Mouse (Mus musculus): ENCODE data around the gene Ttc30a1. TPM values are rescaled to one million over a fixed set of nuclear protein-coding genes. Genes with fewer than 3 reads are reported as not detected.
A peak's percentile ranks its signal among the peaks of the same experiment; 100 is the strongest.
"Not testable (repeated sequence)": the region's sequence is repeated elsewhere in the genome, so short reads cannot be mapped to it uniquely, and the experiment has no call there.

The Ttc30a1 gene
- polyA plus RNA-seq, 1 experiment from 2014 or later = 5.8 TPM

DNA sequence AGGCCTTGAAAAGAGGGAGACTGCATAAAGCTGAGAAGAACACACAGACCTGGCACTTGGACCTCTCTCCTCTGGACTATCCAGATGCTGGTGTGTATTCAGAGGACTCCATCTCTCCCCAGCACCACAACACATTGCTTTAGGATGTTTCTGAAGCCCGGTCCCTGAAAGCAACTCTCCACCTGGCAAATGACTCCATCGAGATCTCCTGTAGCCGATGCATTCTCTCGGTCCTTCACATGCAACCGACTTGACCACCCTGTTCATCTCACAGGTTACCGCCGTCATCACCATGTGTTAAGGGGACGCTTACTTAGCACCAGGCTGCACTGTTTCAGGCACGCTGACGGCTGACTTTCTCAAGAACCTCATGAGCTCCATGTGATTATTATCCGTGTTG lies 13.1 kb upstream of the Ttc30a1 start:
- H3K4me2 ChIP-seq (replicated peaks) = no peak overlapping the region
- 95% methylated on average over 11 of the region's 11 CpGs for WGBS

DNA sequence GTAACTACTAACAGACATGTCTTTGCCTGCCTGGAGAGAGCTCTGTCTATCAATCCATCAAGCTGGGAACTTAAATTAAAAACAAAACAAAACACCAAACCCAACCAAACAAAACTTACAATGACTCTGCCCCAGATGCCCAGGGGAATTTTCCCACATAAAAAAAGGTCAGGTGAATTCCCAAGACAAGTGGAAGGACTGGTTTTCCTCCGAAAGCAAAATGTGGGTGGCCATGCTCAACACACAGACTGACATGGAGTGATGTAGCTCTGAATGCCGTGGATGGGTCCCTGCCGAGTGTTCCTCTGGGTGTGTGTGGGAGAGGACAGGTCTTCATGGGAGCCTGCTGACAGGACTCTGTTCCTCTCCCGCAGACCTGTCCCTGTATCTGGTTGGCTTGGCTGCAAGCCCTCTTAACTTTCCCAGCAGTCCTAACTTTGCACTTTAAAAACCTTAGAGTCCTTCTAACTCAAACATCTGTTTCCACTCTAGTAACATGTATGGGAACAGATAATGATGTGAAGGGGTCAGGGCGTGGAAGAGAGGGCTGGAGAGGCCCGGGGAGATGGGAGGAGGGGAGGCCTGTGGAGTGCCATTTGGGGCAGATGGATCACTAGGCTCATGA lies 9.9 kb upstream of the Ttc30a1 start:
- peaks cover 11% of the 10 kb centered on the region for H3K4me1 ChIP-seq (replicated peaks)
- 0 out of 2 replicates have a peak, but pooled peaks have one; percentile 41 for ATAC-seq
- no peak overlapping the region for H3K4me2 ChIP-seq (replicated peaks)
- H3K9ac ChIP-seq = no peak overlapping the region
- H3K9me3 ChIP-seq = no peaks in the 10 kb centered on the region
- WGBS = 34% methylated on average over 6 of the region's 6 CpGs
- H3K27ac ChIP-seq = no peak overlapping the region
- no peaks in the 10 kb centered on the region for H3K36me3 ChIP-seq
- no peak overlapping the region for H3K4me3 ChIP-seq (replicated peaks)
- H3K27me3 ChIP-seq (replicated peaks) = no peaks in the 10 kb centered on the region

More for the DNA sequence above, 13.1 kb upstream of the Ttc30a1 start:
- Histone ChIP-seq H3K4me3 (replicated peaks) (no peak overlapping the region), H3K27me3 (replicated peaks) (no peaks in the 10 kb centered on the region), H3K9me3 (no peaks in the 10 kb centered on the region), H3K4me1 (replicated peaks) (peaks cover 15% of the 10 kb centered on the region), H3K9ac (no peak overlapping the region), H3K36me3 (no peaks in the 10 kb centered on the region), H3K27ac (no peak overlapping the region)
- no peak for ATAC-seq

- Histone ChIP-seq H3K4me3 (replicated peaks) (no peak overlapping the region), H3K36me3 (no peaks in the 10 kb centered on the region), H3K4me2 (replicated peaks) (no peak overlapping the region)
These were observed 9.2 kb upstream of the Ttc30a1 start for GRCm38 (mm10) chr2:75990885-75991539.

GRCm38 (mm10) chr2:75989694-75990093 lies 7.9 kb upstream of the Ttc30a1 start:
- no peak overlapping the region for H3K9ac ChIP-seq
- 50% methylated on average over 4 of the region's 4 CpGs for WGBS
- H3K9me3 ChIP-seq = no peaks in the 10 kb centered on the region
- H3K36me3 ChIP-seq = no peaks in the 10 kb centered on the region
- H3K4me2 ChIP-seq (replicated peaks) = no peak overlapping the region
- H3K27me3 ChIP-seq (replicated peaks) = no peaks in the 10 kb centered on the region
- no peak overlapping the region for H3K27ac ChIP-seq
- ATAC-seq = no peak
- H3K4me1 ChIP-seq (replicated peaks) = peaks cover 11% of the 10 kb centered on the region
- no peak overlapping the region for H3K4me3 ChIP-seq (replicated peaks)

More at GRCm38 (mm10) chr2:75990885-75991539, 9.2 kb upstream of the Ttc30a1 start:
- Histone ChIP-seq H3K27ac (no peak overlapping the region), H3K9ac (no peak overlapping the region), H3K27me3 (replicated peaks) (no peaks in the 10 kb centered on the region), H3K4me1 (replicated peaks) (peaks cover 11% of the 10 kb centered on the region), H3K9me3 (no peaks in the 10 kb centered on the region)
- ATAC-seq = 0 out of 2 replicates have a peak, but pooled peaks have one; percentile 38
- WGBS = 56% methylated on average over 13 of the region's 13 CpGs

- no peak overlapping the region for H3K4me2 ChIP-seq (replicated peaks)
- no peaks in the 10 kb centered on the region for H3K27me3 ChIP-seq (replicated peaks)
- H3K4me3 ChIP-seq (replicated peaks) = no peak overlapping the region
- peaks cover 11% of the 10 kb centered on the region for H3K4me1 ChIP-seq (replicated peaks)
- H3K9ac ChIP-seq = no peak overlapping the region
- ATAC-seq = no peak
- WGBS = 26% methylated on average over 7 of the region's 7 CpGs
- no peaks in the 10 kb centered on the region for H3K9me3 ChIP-seq
- H3K27ac ChIP-seq = no peak overlapping the region
- H3K36me3 ChIP-seq = no peaks in the 10 kb centered on the region
These were observed 7.1 kb upstream of the Ttc30a1 start for GRCm38 (mm10) chr2:75988779-75989363.

DNA sequence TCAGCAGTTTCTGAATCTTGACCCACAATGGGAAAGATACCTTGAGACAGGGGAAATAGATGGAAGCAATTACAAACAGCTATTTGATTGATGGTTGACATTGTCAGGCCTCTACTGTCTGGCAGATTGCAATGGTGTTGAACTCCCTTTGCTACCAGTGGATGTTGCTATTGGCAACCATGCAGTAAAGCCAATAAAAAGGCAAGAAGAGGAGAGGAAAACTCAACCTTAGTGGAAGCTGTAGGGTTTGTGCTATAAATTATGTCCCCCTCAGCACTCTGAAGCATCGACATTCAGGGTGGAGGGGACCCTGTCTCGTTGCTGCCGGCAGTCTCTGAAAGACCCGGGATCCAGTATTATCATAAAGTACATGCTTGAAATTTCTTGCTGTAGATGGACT lies 6.6 kb upstream of the Ttc30a1 start:
- Histone ChIP-seq H3K4me1 (replicated peaks) (peaks cover 11% of the 10 kb centered on the region), H3K36me3 (no peaks in the 10 kb centered on the region), H3K4me3 (replicated peaks) (no peak overlapping the region), H3K27ac (no peak overlapping the region), H3K9me3 (no peaks in the 10 kb centered on the region), H3K9ac (no peak overlapping the region), H3K27me3 (replicated peaks) (no peaks in the 10 kb centered on the region), H3K4me2 (replicated peaks) (no peak overlapping the region)
- WGBS = 26% methylated on average over 4 of the region's 4 CpGs
- no peak for ATAC-seq

GRCm38 (mm10) chr2:75987739-75988138 lies 6.0 kb upstream of the Ttc30a1 start:
- ATAC-seq = no peak
- Histone ChIP-seq H3K27me3 (replicated peaks) (no peaks in the 10 kb centered on the region), H3K9me3 (no peaks in the 10 kb centered on the region), H3K4me3 (replicated peaks) (no peak overlapping the region), H3K4me2 (replicated peaks) (no peak overlapping the region), H3K36me3 (no peaks in the 10 kb centered on the region), H3K27ac (no peak overlapping the region), H3K4me1 (replicated peaks) (peaks cover 11% of the 10 kb centered on the region), H3K9ac (no peak overlapping the region)
- 59% methylated on average over 9 of the region's 9 CpGs for WGBS

GRCm38 (mm10) chr2:75985124-75985523 lies 3.4 kb upstream of the Ttc30a1 start:
- Histone ChIP-seq H3K4me1 (replicated peaks) (peaks cover 4% of the 10 kb centered on the region; the same call in 1 of the 2 replicates), H3K27me3 (replicated peaks) (no peaks in the 10 kb centered on the region), H3K9me3 (no peaks in the 10 kb centered on the region), H3K36me3 (no peaks in the 10 kb centered on the region), H3K4me2 (replicated peaks) (no peak overlapping the region; the same call in 1 of the 2 replicates), H3K27ac (no peak overlapping the region), H3K9ac (0 out of 2 replicates have a peak overlapping the region, but pooled peaks have one; percentile 14), H3K4me3 (replicated peaks) (no peak overlapping the region)
- peak; percentile 50 for ATAC-seq
- 0% methylated on average over 2 of the region's 2 CpGs for WGBS

- H3K27ac ChIP-seq = no peak overlapping the region
- no peak overlapping the region for H3K4me2 ChIP-seq (replicated peaks)
- no peak overlapping the region for H3K9ac ChIP-seq
- H3K4me3 ChIP-seq (replicated peaks) = no peak overlapping the region
- WGBS = 82% methylated on average over 3 of the region's 3 CpGs
- H3K27me3 ChIP-seq (replicated peaks) = no peaks in the 10 kb centered on the region
- H3K36me3 ChIP-seq = no peaks in the 10 kb centered on the region
- ATAC-seq = no peak
- H3K4me1 ChIP-seq (replicated peaks) = peaks cover 4% of the 10 kb centered on the region; the same call in 1 of the 2 replicates
- H3K9me3 ChIP-seq = no peaks in the 10 kb centered on the region
These were observed 2.1 kb upstream of the Ttc30a1 start for GRCm38 (mm10) chr2:75983847-75984246.

DNA sequence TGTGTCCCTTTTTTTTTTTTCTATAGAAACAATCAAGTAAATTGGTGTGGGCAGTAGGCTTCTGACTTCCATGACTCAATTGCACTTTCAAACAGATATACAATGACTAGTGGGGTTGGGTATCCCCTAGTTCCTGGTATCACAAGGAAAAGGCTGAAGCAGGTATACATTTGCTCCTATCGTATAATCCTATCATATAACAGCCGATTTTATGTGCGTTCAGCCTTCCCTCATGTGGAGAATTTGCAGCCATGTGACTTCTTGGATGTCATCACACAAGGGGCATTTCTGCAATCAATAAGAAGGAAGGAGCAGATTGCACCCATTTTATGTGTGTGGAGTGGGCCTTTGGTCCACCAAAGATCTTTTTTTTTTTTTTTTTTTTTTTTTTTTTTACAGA lies 1.3 kb upstream of the Ttc30a1 start:
- H3K36me3 ChIP-seq = no peaks in the 10 kb centered on the region
- no peaks in the 10 kb centered on the region for H3K9me3 ChIP-seq
- WGBS = 96% methylated on average over 3 of the region's 3 CpGs
- H3K9ac ChIP-seq = no peak overlapping the region
- no peak for ATAC-seq
- H3K4me3 ChIP-seq (replicated peaks) = no peak overlapping the region
- H3K27me3 ChIP-seq (replicated peaks) = no peaks in the 10 kb centered on the region
- 0 out of 2 replicates have a peak, but pooled peaks cover 4% of the 10 kb centered on the region for H3K4me1 ChIP-seq (replicated peaks)
- no peak overlapping the region for H3K4me2 ChIP-seq (replicated peaks)
- no peak overlapping the region for H3K27ac ChIP-seq

GRCm38 (mm10) chr2:75982626-75983025 lies 859 bp upstream of the Ttc30a1 start:
- H3K4me2 ChIP-seq (replicated peaks) = no peak overlapping the region
- H3K9ac ChIP-seq = no peak overlapping the region
- 93% methylated on average over 4 of the region's 4 CpGs for WGBS
- no peaks in the 10 kb centered on the region for H3K27me3 ChIP-seq (replicated peaks)
- 0 out of 2 replicates have a peak, but pooled peaks cover under 1% of the 10 kb centered on the region for H3K4me1 ChIP-seq (replicated peaks)
- no peak overlapping the region for H3K27ac ChIP-seq
- ATAC-seq = no peak
- H3K9me3 ChIP-seq = no peaks in the 10 kb centered on the region
- no peaks in the 10 kb centered on the region for H3K36me3 ChIP-seq
- H3K4me3 ChIP-seq (replicated peaks) = no peak overlapping the region

GRCm38 (mm10) chr2:75980933-75981439 lies 781 bp downstream of the Ttc30a1 start:
- Histone ChIP-seq H3K4me3 (replicated peaks) (peak overlapping the region; percentile 45; the same call in 1 of the 2 replicates), H3K4me2 (replicated peaks) (peak overlapping the region; percentile 74)
- not testable (repeated sequence) for H3K36me3 ChIP-seq; H3K27me3 ChIP-seq (replicated peaks); H3K9ac ChIP-seq; H3K9me3 ChIP-seq; H3K4me1 ChIP-seq (replicated peaks); H3K27ac ChIP-seq
- 95% methylated on average over 13 of the region's 13 CpGs for WGBS
- ATAC-seq = 0 out of 2 replicates have a peak, but pooled peaks have one; percentile 1
